ENCODE assay signal across 8 mouse cellular contexts in genomic region chr14:25736589-25736988, GRCm38 (mm10). TPM values are rescaled to one million over a fixed set of nuclear protein-coding genes. Genes with fewer than 3 reads are reported as not detected.
A peak's percentile ranks its signal among the peaks of the same experiment; 100 is the strongest.
DNase-seq lines count a peak whose midpoint lies in the region; ATAC-seq and TF ChIP-seq lines count a peak whose summit lies in the region.

No protein-coding gene starts in this region.

- H3K27ac ChIP-seq in liver, adult 2 months (replicated peaks; ENCODE audit: insufficient read depth, low read depth, low read length): peak overlapping the region; percentile 32
- no peak overlapping the region for H3K27ac ChIP-seq in liver, embryonic 12.5 days
- H3K27ac ChIP-seq in forebrain, embryonic 16.5 days (ENCODE audit: low read length): peak overlapping the region; percentile 35
- peak overlapping the region; percentile 98 for H3K27ac ChIP-seq in heart, embryonic 16.5 days (ENCODE audit: low read length)
- no peak overlapping the region for H3K27ac ChIP-seq in liver, embryonic 15.5 days (replicated peaks)

- WGBS in liver, adult 2 months: 57% methylated on average over 6 of the region's 6 CpGs
- WGBS in liver, embryonic 12.5 days (ENCODE audit: insufficient replicate concordance): 59% methylated on average over 6 of the region's 6 CpGs
- WGBS in forebrain, embryonic 16.5 days: 48% methylated on average over 6 of the region's 6 CpGs
- WGBS in heart, embryonic 16.5 days: 13% methylated on average over 6 of the region's 6 CpGs
- WGBS in liver, embryonic 15.5 days (ENCODE audit: insufficient replicate concordance): 49% methylated on average over 6 of the region's 6 CpGs

- TF ChIP-seq POLR2A in liver, adult 2 months (IDR thresholded peaks at IDR 0.05; ENCODE audit: extremely low read depth, insufficient read depth, low read length): no peak

- no peak overlapping the region; the same call in 1 of the 2 replicates for H3K9ac ChIP-seq in liver, adult 2 months (ENCODE audit: low read depth, low read length)
- H3K9ac ChIP-seq in liver, embryonic 12.5 days: no peak overlapping the region
- no peak overlapping the region for H3K9ac ChIP-seq in forebrain, embryonic 16.5 days (replicated peaks; ENCODE audit: low read depth, low read length)
- peak overlapping the region; percentile 61 for H3K9ac ChIP-seq in heart, embryonic 16.5 days (ENCODE audit: low read length)
- no peak overlapping the region for H3K9ac ChIP-seq in liver, embryonic 15.5 days

- TF ChIP-seq CTCF in liver, adult 2 months (IDR thresholded peaks at IDR 0.05; ENCODE audit: low read depth, low read length): no peak

- H3K4me3 ChIP-seq in liver, adult 2 months (ENCODE audit: insufficient read depth, low read depth, low read length): no peak overlapping the region
- H3K4me3 ChIP-seq in liver, embryonic 12.5 days: no peak overlapping the region
- no peak overlapping the region for H3K4me3 ChIP-seq in forebrain, embryonic 16.5 days (replicated peaks; ENCODE audit: low read length)
- no peak overlapping the region for H3K4me3 ChIP-seq in heart, embryonic 16.5 days (ENCODE audit: low read length)
- H3K4me3 ChIP-seq in liver, embryonic 15.5 days (replicated peaks): no peak overlapping the region

- peaks cover 3% of the 10 kb centered on the region; the same call in 1 of the 2 replicates for H3K36me3 ChIP-seq in liver, adult 2 months (ENCODE audit: control insufficient read depth, insufficient read depth, low read length)
- peaks cover 4% of the 10 kb centered on the region; the same call in 1 of the 2 replicates for H3K36me3 ChIP-seq in liver, embryonic 12.5 days
- no peaks in the 10 kb centered on the region for H3K36me3 ChIP-seq in forebrain, embryonic 16.5 days (ENCODE audit: control insufficient read depth, insufficient read depth)
- H3K36me3 ChIP-seq in heart, embryonic 16.5 days (ENCODE audit: control insufficient read depth, insufficient read depth): peaks cover 8% of the 10 kb centered on the region; the same call in 1 of the 2 replicates
- 0 out of 2 replicates have a peak, but pooled peaks cover 5% of the 10 kb centered on the region for H3K36me3 ChIP-seq in liver, embryonic 15.5 days (replicated peaks)

- DNase-seq in liver, adult 2 months (ENCODE audit: extremely low read depth, low read depth, low spot score): peak; percentile 46
- peak; percentile 63 to 66 for DNase-seq in kidney, postnatal 36 days
- peak; percentile 71 to 80 for DNase-seq in right cerebral cortex, postnatal 36 days (ENCODE audit: low spot score in 2 of 2)
- DNase-seq in thymus, postnatal 25 days: no peak

- no peak for ATAC-seq in liver, embryonic 12.5 days
- ATAC-seq in forebrain, embryonic 16.5 days: peak; percentile 50
- peak; percentile 85 for ATAC-seq in heart, embryonic 16.5 days (replicated peaks; ENCODE audit: extremely low read depth, insufficient read depth, low FRiP score)
- peak; percentile 35; the same call in 1 of the 2 replicates for ATAC-seq in liver, embryonic 15.5 days (ENCODE audit: insufficient read depth)

- H3K4me2 ChIP-seq in liver, embryonic 12.5 days: no peak overlapping the region
- H3K4me2 ChIP-seq in forebrain, embryonic 16.5 days (ENCODE audit: low read length): no peak overlapping the region
- H3K4me2 ChIP-seq in heart, embryonic 16.5 days (ENCODE audit: low read depth, low read length): peak overlapping the region; percentile 30
- no peak overlapping the region for H3K4me2 ChIP-seq in liver, embryonic 15.5 days

- no peaks in the 10 kb centered on the region for H3K9me3 ChIP-seq in liver, embryonic 12.5 days (replicated peaks)
- no peaks in the 10 kb centered on the region for H3K9me3 ChIP-seq in forebrain, embryonic 16.5 days (ENCODE audit: control insufficient read depth, low read length)
- H3K9me3 ChIP-seq in heart, embryonic 16.5 days (replicated peaks; ENCODE audit: control insufficient read depth, low read length): no peaks in the 10 kb centered on the region
- no peaks in the 10 kb centered on the region for H3K9me3 ChIP-seq in liver, embryonic 15.5 days (replicated peaks)

- H3K4me1 ChIP-seq in liver, adult 2 months (ENCODE audit: control insufficient read depth, insufficient read depth, low read length): peaks cover 32% of the 10 kb centered on the region
- peaks cover 25% of the 10 kb centered on the region for H3K4me1 ChIP-seq in liver, embryonic 12.5 days
- peaks cover 22% of the 10 kb centered on the region for H3K4me1 ChIP-seq in forebrain, embryonic 16.5 days (replicated peaks; ENCODE audit: control insufficient read depth, insufficient read depth, low read length)
- H3K4me1 ChIP-seq in heart, embryonic 16.5 days (ENCODE audit: control insufficient read depth, insufficient read depth, low read length): peaks cover 61% of the 10 kb centered on the region
- H3K4me1 ChIP-seq in liver, embryonic 15.5 days (replicated peaks): peaks cover 14% of the 10 kb centered on the region; the same call in 1 of the 2 replicates

- H3K79me2 ChIP-seq in liver, adult 2 months (ENCODE audit: control insufficient read depth, insufficient read depth, low read length): peaks cover 12% of the 10 kb centered on the region

- H3K27me3 ChIP-seq in liver, adult 2 months (ENCODE audit: control insufficient read depth, insufficient read depth, low read length): no peaks in the 10 kb centered on the region
- 0 out of 2 replicates have a peak, but pooled peaks cover 3% of the 10 kb centered on the region for H3K27me3 ChIP-seq in liver, embryonic 12.5 days (replicated peaks)
- H3K27me3 ChIP-seq in forebrain, embryonic 16.5 days (replicated peaks; ENCODE audit: control insufficient read depth, insufficient read depth, low read length): no peaks in the 10 kb centered on the region
- no peaks in the 10 kb centered on the region for H3K27me3 ChIP-seq in heart, embryonic 16.5 days (ENCODE audit: control insufficient read depth, insufficient read depth, low read length)
- H3K27me3 ChIP-seq in liver, embryonic 15.5 days: no peaks in the 10 kb centered on the region

RNA-seq across cellular contexts. Expression of gene Zcchc24, which starts 32.2 kb away (rescaled TPM):
- 27.3 and 28.7 TPM in 2 replicates for total RNA-seq in liver, adult 2 months (2014; rRNA removed)
- 53.0 and 57.7 TPM in 2 replicates for polyA plus RNA-seq in liver, adult 2 months (2012; rRNA removed)
- polyA plus RNA-seq in liver, embryonic 12.5 days (2016; fragmentation: Nextera tagmentation; extraction: Ambion mirVana): 6.9 and 7.8 TPM in 2 replicates
- 10.4 and 13.7 TPM in 2 replicates for polyA plus RNA-seq in forebrain, embryonic 16.5 days (2015; fragmentation: Nextera tagmentation; extraction: Ambion mirVana)
- 19.5 and 25.5 TPM in 2 replicates for polyA plus RNA-seq in heart, embryonic 16.5 days (2015; fragmentation: Nextera tagmentation; extraction: Ambion mirVana)
- polyA plus RNA-seq in liver, embryonic 15.5 days (2015; fragmentation: Nextera tagmentation; extraction: Ambion mirVana): 7.5 and 8.3 TPM in 2 replicates

RNA-seq across cellular contexts. Expression of gene Ppif, which starts 42.6 kb away (rescaled TPM):
- 19.4 and 31.1 TPM in 2 replicates for total RNA-seq in liver, adult 2 months (2014; rRNA removed)
- polyA plus RNA-seq in liver, adult 2 months (2012; rRNA removed): 76.3 and 80.6 TPM in 2 replicates
- 46.8 and 48.4 TPM in 2 replicates for polyA plus RNA-seq in liver, embryonic 12.5 days (2016; fragmentation: Nextera tagmentation; extraction: Ambion mirVana)
- polyA plus RNA-seq in forebrain, embryonic 16.5 days (2015; fragmentation: Nextera tagmentation; extraction: Ambion mirVana): 24.1 and 26.3 TPM in 2 replicates
- polyA plus RNA-seq in heart, embryonic 16.5 days (2015; fragmentation: Nextera tagmentation; extraction: Ambion mirVana): 118 and 121 TPM in 2 replicates
- polyA plus RNA-seq in liver, embryonic 15.5 days (2015; fragmentation: Nextera tagmentation; extraction: Ambion mirVana): 26.4 and 26.8 TPM in 2 replicates

Comparison
In these comparisons a context has a peak if more than half of its experiments do, and no peak if none do; other contexts are left out.
1. H3K27ac ChIP-seq: peak in liver, adult 2 months (single experiment), forebrain, embryonic 16.5 days (single experiment) and heart, embryonic 16.5 days (single experiment); none in liver, embryonic 12.5 days (single experiment) and liver, embryonic 15.5 days (single experiment).